ENCODE assay signal across 8 mouse cellular contexts in genomic region chr2:30587161-30587560, GRCm38 (mm10). TPM values are rescaled to one million over a fixed set of nuclear protein-coding genes. Genes with fewer than 3 reads are reported as not detected.
DNase-seq lines count a peak whose midpoint lies in the region; ATAC-seq and TF ChIP-seq lines count a peak whose summit lies in the region.

No protein-coding gene starts in this region.

- ATAC-seq in G1E (ENCODE audit: extremely low read depth, insufficient number of reproducible peaks, low FRiP score, poor library complexity, severe bottlenecking): 0 out of 2 replicates have a peak, but pooled peaks have one; percentile 22
- peak; percentile 68 for ATAC-seq in embryonic facial prominence, embryonic 15.5 days (ENCODE audit: insufficient number of reproducible peaks, low FRiP score, low TSS enrichment, low read depth)
- no peak for ATAC-seq in frontal cortex, adult (ENCODE audit: low TSS enrichment)

- no peak overlapping the region for H3K4me2 ChIP-seq in embryonic facial prominence, embryonic 15.5 days (replicated peaks)

- DNase-seq in heart, adult 18-20 months: peak; percentile 68 to 69
- no peak for DNase-seq in heart, postnatal 36 days
- peak; percentile 33 for DNase-seq in G1E (ENCODE audit: low spot score)
- peak; percentile 67 to 79 for DNase-seq in kidney, postnatal 4 days
- peak; percentile 88 for DNase-seq in retina, embryonic 14.5 days (ENCODE audit: low spot score)
- no peak for DNase-seq in urinary bladder, postnatal 4 days (ENCODE audit: low spot score in 2 of 2)

- H3K36me3 ChIP-seq in G1E (replicated peaks): no peaks in the 10 kb centered on the region
- H3K36me3 ChIP-seq in embryonic facial prominence, embryonic 15.5 days: no peaks in the 10 kb centered on the region

- H3K27me3 ChIP-seq in G1E (ENCODE audit: insufficient read depth, low read length): peaks cover 26% of the 10 kb centered on the region
- H3K27me3 ChIP-seq in embryonic facial prominence, embryonic 15.5 days: no peaks in the 10 kb centered on the region

- H3K27ac ChIP-seq in embryonic facial prominence, embryonic 15.5 days (replicated peaks): peak overlapping the region; percentile 79

- WGBS in embryonic facial prominence, embryonic 15.5 days: 17% methylated on average over 8 of the region's 8 CpGs

- no peak for TF ChIP-seq CTCF in G1E (IDR thresholded peaks at IDR 0.05; ENCODE audit: low read depth, low read length)

- peaks cover 20% of the 10 kb centered on the region for H3K4me1 ChIP-seq in G1E (ENCODE audit: insufficient read depth, low read depth, low read length)
- peaks cover 24% of the 10 kb centered on the region for H3K4me1 ChIP-seq in embryonic facial prominence, embryonic 15.5 days

- intact Hi-C loops in heart, postnatal 36 days (cut with DNase I): no loop called here

- no peaks in the 10 kb centered on the region for H3K9me3 ChIP-seq in G1E (replicated peaks)
- H3K9me3 ChIP-seq in embryonic facial prominence, embryonic 15.5 days (replicated peaks): no peaks in the 10 kb centered on the region

- no peak overlapping the region for H3K4me3 ChIP-seq in G1E (ENCODE audit: low read depth, low read length)
- H3K4me3 ChIP-seq in embryonic facial prominence, embryonic 15.5 days (replicated peaks): no peak overlapping the region

- H3K9ac ChIP-seq in embryonic facial prominence, embryonic 15.5 days: no peak overlapping the region

RNA-seq across cellular contexts. Expression of gene Cstad, which starts 7.7 kb away (rescaled TPM):
- total RNA-seq in heart, adult 18-20 months (2021): 1 to 10 TPM in 1 of 2 experiments, under 1 TPM in 1; 0.57 to 1.2 TPM
- 1 to 10 TPM; 1.5 to 2.3 TPM for total RNA-seq in heart, postnatal 36 days (2021)
- 1.3 TPM in 1 of 2 replicates, not detected in the other for total RNA-seq in G1E (2014; fragmentation: Nextera tagmentation)
- 0.76 and 1.6 TPM in 2 replicates for total RNA-seq in G1E (2017)
- not detected in 2 replicates for polyA plus RNA-seq in G1E (2012)
- polyA plus RNA-seq in embryonic facial prominence, embryonic 15.5 days (2015; fragmentation: Nextera tagmentation; extraction: Ambion mirVana): 1.8 and 3.2 TPM in 2 replicates

Comparison
In these comparisons a context has a peak if more than half of its experiments do, and no peak if none do; other contexts are left out.
1. DNase-seq: peak in heart, adult 18-20 months (2 of 2), G1E (single experiment), kidney, postnatal 4 days (2 of 2) and retina, embryonic 14.5 days (single experiment); none in heart, postnatal 36 days (0 of 2) and urinary bladder, postnatal 4 days (0 of 2).